14 mouse cellular contexts compared by ENCODE assay signal in genomic region chr3:27764556-27764955, GRCm38 (mm10).
"Had no signal": no experiment of that assay in that cellular context is flagged by ENCODE, and none has a peak within 500 bp of the region (broad histone marks: within the 10 kb centered on the region; RNA-seq: fewer than 3 reads in every experiment).

No protein-coding gene starts in this region.

- DNase-seq: kidney, adult 11 months; kidney, adult 9 months; kidney, postnatal 25 days; layer of hippocampus, adult 9-11 months; liver, embryonic 13.5 days; lung, adult 2 months; lung, postnatal 14 days; thymus, postnatal 25 days had no signal

- H3K9me3 ChIP-seq: limb, embryonic 12.5 days; liver, embryonic 13.5 days; midbrain, embryonic 10.5 days; midbrain, embryonic 13.5 days had no signal

- ATAC-seq: midbrain, embryonic 13.5 days had no signal

- H3K27me3 ChIP-seq: limb, embryonic 12.5 days; liver, embryonic 13.5 days; megakaryocyte, embryonic 14.5 days; midbrain, embryonic 13.5 days had no signal

- H3K4me1 ChIP-seq: limb, embryonic 12.5 days; megakaryocyte, embryonic 14.5 days had no signal

- H3K36me3 ChIP-seq: limb, embryonic 12.5 days; liver, embryonic 13.5 days; midbrain, embryonic 10.5 days; midbrain, embryonic 13.5 days had no signal

- H3K27ac ChIP-seq: layer of hippocampus, adult 2 months; limb, embryonic 12.5 days; liver, embryonic 13.5 days; midbrain, embryonic 10.5 days; midbrain, embryonic 13.5 days; stomach, postnatal 0 days had no signal

- H3K4me2 ChIP-seq: limb, embryonic 12.5 days; liver, embryonic 13.5 days; midbrain, embryonic 13.5 days had no signal

- H3K4me3 ChIP-seq: layer of hippocampus, adult 2 months; limb, embryonic 12.5 days; liver, embryonic 13.5 days; megakaryocyte, embryonic 14.5 days; midbrain, embryonic 10.5 days; midbrain, embryonic 13.5 days had no signal

- H3K9ac ChIP-seq: limb, embryonic 12.5 days; liver, embryonic 13.5 days; midbrain, embryonic 13.5 days had no signal
